Mouse (Mus musculus) midbrain, embryonic 12.5 days (tissue): ENCODE data around the gene Ppm1f. TPM values are rescaled to one million over a fixed set of nuclear protein-coding genes. Genes with fewer than 3 reads are reported as not detected.
"Not testable (repeated sequence)": the region's sequence is repeated elsewhere in the genome, so short reads cannot be mapped to it uniquely, and the experiment has no call there.

ENCODE experiments used
- ATAC-seq: fragments of 200-750 bp; cut with Nextera tagmentation; 2 replicates; pipeline ENCODE4 v1.8.0; 2017; ENCODE audit warnings: low read depth, moderate TSS enrichment, moderate library complexity; ENCODE audit not compliant: low FRiP score
- H3K27ac ChIP-seq: fragments of 300-500 bp; sonication (generic); replicated peaks from 2 replicates; pipeline ENCODE4 v1.5.1; 2016; ENCODE audit warnings: mild to moderate bottlenecking
- H3K27me3 ChIP-seq: fragments of 300-500 bp; sonication (generic); 2 replicates; pipeline ENCODE4 v1.6.1; 2016; ENCODE audit warnings: mild to moderate bottlenecking
- H3K36me3 ChIP-seq: fragments of 300-500 bp; sonication (generic); 2 replicates; pipeline ENCODE4 v1.6.1; 2016
- H3K4me1 ChIP-seq: fragments of 300-500 bp; sonication (generic); 2 replicates; pipeline ENCODE4 v1.6.1; 2016
- H3K4me2 ChIP-seq: fragments of 300-500 bp; sonication (generic); replicated peaks from 2 replicates; pipeline ENCODE4 v1.6.1; 2016; ENCODE audit warnings: mild to moderate bottlenecking, moderate library complexity
- H3K4me3 ChIP-seq: fragments of 300-500 bp; sonication (generic); 2 replicates; pipeline ENCODE4 v1.5.1; 2016; ENCODE audit warnings: mild to moderate bottlenecking
- H3K9ac ChIP-seq: fragments of 300-500 bp; sonication (generic); replicated peaks from 2 replicates; pipeline ENCODE4 v1.6.1; 2016; ENCODE audit warnings: mild to moderate bottlenecking, moderate library complexity
- H3K9me3 ChIP-seq: fragments of 300-500 bp; sonication (generic); 2 replicates; pipeline ENCODE4 v1.6.1; 2016; ENCODE audit warnings: mild to moderate bottlenecking
- WGBS: fragments of 180-500 bp; shearing (Covaris S2); methylation state at CpG from one replicate; pipeline ENCODE4 v1.1.7; 2016; 5-methylcytosine and 5-hydroxymethylcytosine counted together
- polyA plus RNA-seq: library from polyadenylated mRNA; unstranded; fragments of >200 nt; fragmentation: Nextera tagmentation; extraction: Ambion mirVana; gene quantifications from 2 replicates; pipeline ENCODE4 v1.2.1, GENCODE M21; 2016

Ppm1f gene
- 33.3 and 33.9 TPM in 2 replicates for polyA plus RNA-seq

- WGBS: under 1% methylated on average over 29 of the region's 29 CpGs
- H3K27me3 ChIP-seq: no peaks in the 10 kb centered on the region
- peak within 1 kb of the TSS; percentile 76 for H3K4me2 ChIP-seq
- H3K27ac ChIP-seq: peak within 1 kb of the TSS; percentile 50
- H3K4me3 ChIP-seq: peak within 1 kb of the TSS; percentile 63
- H3K9ac ChIP-seq: peak within 1 kb of the TSS; percentile 68
- H3K9me3 ChIP-seq: no peaks in the 10 kb centered on the region
- peaks cover 20% of the 10 kb centered on the region for H3K4me1 ChIP-seq
- H3K36me3 ChIP-seq: peaks cover 30% of the 10 kb centered on the region
- peak; percentile 94 for ATAC-seq
Measured at GRCm38 (mm10) chr16:16896382-16897055, at the start of gene Ppm1f. TSS of gene Ppm1f (plus strand) at chr16:16896469.

DNA sequence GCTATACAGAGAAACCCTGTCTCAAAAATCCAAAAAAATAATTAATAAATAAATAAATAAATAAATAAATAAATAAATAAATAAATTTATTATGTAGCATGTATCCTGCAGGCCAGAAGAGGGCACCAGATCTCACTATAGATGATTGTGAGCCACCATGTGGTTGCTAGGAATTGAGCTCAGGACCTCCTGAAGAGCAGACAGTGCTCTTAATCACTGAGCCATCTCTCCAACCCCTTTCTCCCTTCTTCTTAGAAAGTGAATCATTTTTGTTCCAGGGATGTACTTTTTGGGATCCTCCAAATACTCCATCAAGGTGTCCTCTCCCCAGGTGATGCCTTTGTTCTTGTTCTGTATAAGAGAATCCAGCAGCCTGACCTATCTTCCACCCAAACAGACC, 47.1 kb upstream of the Ppm1f start:
- no peak overlapping the region for H3K4me3 ChIP-seq
- H3K27ac ChIP-seq: no peak overlapping the region
- no peak overlapping the region for H3K9ac ChIP-seq
- no peaks in the 10 kb centered on the region for H3K27me3 ChIP-seq
- H3K4me1 ChIP-seq: no peaks in the 10 kb centered on the region
- 0 out of 2 replicates have a peak, but pooled peaks cover 5% of the 10 kb centered on the region for H3K9me3 ChIP-seq
- H3K4me2 ChIP-seq: no peak overlapping the region
- ATAC-seq: no peak
- no peaks in the 10 kb centered on the region for H3K36me3 ChIP-seq

GRCm38 (mm10) chr16:16852411-16852810, 43.9 kb upstream of the Ppm1f start:
- WGBS: 72% methylated on average over 3 of the region's 3 CpGs
- H3K9me3 ChIP-seq: 0 out of 2 replicates have a peak, but pooled peaks cover 5% of the 10 kb centered on the region
- no peak overlapping the region for H3K9ac ChIP-seq
- H3K27me3 ChIP-seq: no peaks in the 10 kb centered on the region
- no peak for ATAC-seq
- H3K4me1 ChIP-seq: no peaks in the 10 kb centered on the region
- no peak overlapping the region for H3K4me3 ChIP-seq
- H3K4me2 ChIP-seq: no peak overlapping the region
- no peak overlapping the region for H3K27ac ChIP-seq
- no peaks in the 10 kb centered on the region for H3K36me3 ChIP-seq

DNA sequence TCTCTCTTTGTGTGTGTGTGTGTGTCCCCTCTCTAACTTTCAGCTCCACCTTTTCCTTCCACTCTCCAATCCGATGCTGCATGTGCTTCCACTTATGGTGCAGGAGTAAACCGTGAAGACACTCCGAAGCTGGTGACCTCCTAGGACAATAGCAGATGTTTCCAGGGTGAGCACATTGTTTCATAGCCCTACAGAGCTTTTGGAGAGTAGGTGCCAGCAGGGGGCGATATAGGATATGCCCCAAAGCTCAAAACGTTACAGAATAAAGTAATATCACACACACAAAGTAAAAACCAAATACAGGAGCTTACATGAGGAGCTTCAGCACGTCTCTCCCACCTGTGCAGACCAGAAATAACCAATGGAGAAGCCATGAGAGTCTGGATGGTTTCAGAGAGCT, 41.4 kb upstream of the Ppm1f start:
- WGBS: 39% methylated on average over 6 of the region's 6 CpGs
- no peaks in the 10 kb centered on the region for H3K4me1 ChIP-seq
- no peak overlapping the region for H3K4me3 ChIP-seq
- no peaks in the 10 kb centered on the region for H3K36me3 ChIP-seq
- H3K4me2 ChIP-seq: no peak overlapping the region
- no peaks in the 10 kb centered on the region for H3K27me3 ChIP-seq
- 0 out of 2 replicates have a peak, but pooled peaks cover 5% of the 10 kb centered on the region for H3K9me3 ChIP-seq
- H3K9ac ChIP-seq: no peak overlapping the region
- no peak for ATAC-seq
- H3K27ac ChIP-seq: no peak overlapping the region

GRCm38 (mm10) chr16:16855541-16855940, 40.7 kb upstream of the Ppm1f start:
- Histone ChIP-seq H3K27me3 (no peaks in the 10 kb centered on the region), H3K27ac (no peak overlapping the region), H3K9ac (no peak overlapping the region), H3K4me3 (no peak overlapping the region), H3K4me1 (no peaks in the 10 kb centered on the region), H3K36me3 (no peaks in the 10 kb centered on the region), H3K4me2 (no peak overlapping the region), H3K9me3 (0 out of 2 replicates have a peak, but pooled peaks cover 5% of the 10 kb centered on the region)
- 89% methylated on average over 1 of the region's 1 CpGs for WGBS
- ATAC-seq: no peak

- not testable (repeated sequence) for H3K4me2 ChIP-seq, H3K9me3 ChIP-seq, H3K27ac ChIP-seq, H3K9ac ChIP-seq, H3K4me1 ChIP-seq, ATAC-seq, H3K4me3 ChIP-seq, H3K27me3 ChIP-seq, H3K36me3 ChIP-seq
- 80% methylated on average over 9 of the region's 9 CpGs for WGBS
Measured at GRCm38 (mm10) chr16:16856054-16856453, 40.2 kb upstream of the Ppm1f start.

DNA sequence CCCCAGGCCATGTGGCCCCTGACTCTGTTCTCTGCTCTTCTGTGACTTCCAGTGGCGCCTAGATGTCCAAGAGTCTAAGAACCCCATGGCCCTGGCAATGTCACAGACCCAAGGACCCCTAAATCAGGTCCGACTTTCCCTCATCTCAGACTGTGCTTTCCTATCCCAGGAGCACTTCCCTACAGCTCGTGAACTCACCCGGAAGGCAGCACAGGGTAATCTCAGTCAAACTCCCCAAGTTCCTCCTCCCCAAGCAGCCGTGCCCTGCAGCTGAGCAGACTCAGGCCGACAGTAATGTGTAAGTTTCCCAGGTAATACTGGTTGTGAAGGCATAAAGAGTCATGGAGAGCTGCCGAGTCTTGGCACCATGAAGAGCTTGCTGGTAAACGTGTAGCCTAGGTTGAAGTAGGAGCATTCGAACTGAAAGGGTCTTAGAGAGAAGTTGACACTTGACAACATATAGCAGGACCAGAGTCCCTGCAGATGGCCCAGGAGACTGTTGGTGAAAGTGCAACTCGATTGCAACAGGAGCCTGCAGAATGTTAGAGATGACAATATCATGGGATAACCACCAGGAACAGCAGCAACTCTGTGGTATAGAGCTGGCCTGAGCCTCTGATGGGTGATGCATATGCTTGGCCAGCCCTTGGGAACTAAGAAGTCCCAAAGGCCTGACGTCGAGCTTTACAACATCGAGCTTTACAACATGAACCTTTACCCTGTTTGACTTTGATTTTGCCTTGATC, 39.4 kb upstream of the Ppm1f start:
- H3K9me3 ChIP-seq: no peaks in the 10 kb centered on the region
- H3K36me3 ChIP-seq: no peaks in the 10 kb centered on the region
- no peak for ATAC-seq
- WGBS: 81% methylated on average over 13 of the region's 13 CpGs
- H3K4me2 ChIP-seq: no peak overlapping the region
- H3K27ac ChIP-seq: no peak overlapping the region
- H3K4me3 ChIP-seq: no peak overlapping the region
- no peaks in the 10 kb centered on the region for H3K27me3 ChIP-seq
- no peaks in the 10 kb centered on the region for H3K4me1 ChIP-seq
- H3K9ac ChIP-seq: no peak overlapping the region

DNA sequence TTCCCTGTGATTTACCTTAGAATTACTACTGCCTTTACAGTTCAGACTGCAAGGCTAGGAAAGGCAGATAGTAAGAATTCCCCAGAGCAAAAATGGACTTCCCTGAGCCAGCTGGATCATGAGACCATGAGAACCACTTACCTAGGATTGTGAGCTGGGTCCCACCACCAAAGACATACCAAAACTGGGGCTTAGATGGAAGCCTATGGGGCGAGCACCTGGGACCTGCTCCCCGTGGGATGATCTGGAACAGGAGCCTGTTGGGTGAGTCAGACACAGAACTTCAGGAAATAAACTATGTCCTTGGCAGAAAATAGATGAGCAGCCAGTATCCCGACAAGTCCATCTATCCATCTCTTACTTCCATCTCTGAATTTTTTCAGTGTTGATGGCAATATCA, 34.0 kb upstream of the Ppm1f start:
- no peak overlapping the region for H3K9ac ChIP-seq
- no peak overlapping the region for H3K27ac ChIP-seq
- 76% methylated on average over 3 of the region's 3 CpGs for WGBS
- no peaks in the 10 kb centered on the region for H3K4me1 ChIP-seq
- no peak for ATAC-seq
- no peak overlapping the region for H3K4me2 ChIP-seq
- H3K27me3 ChIP-seq: no peaks in the 10 kb centered on the region
- H3K4me3 ChIP-seq: no peak overlapping the region
- no peaks in the 10 kb centered on the region for H3K9me3 ChIP-seq
- H3K36me3 ChIP-seq: no peaks in the 10 kb centered on the region

- no peaks in the 10 kb centered on the region for H3K9me3 ChIP-seq
- H3K27me3 ChIP-seq: no peaks in the 10 kb centered on the region
- no peak within 1 kb of the TSS for H3K4me2 ChIP-seq
- ATAC-seq: no peak
- H3K4me1 ChIP-seq: no peaks in the 10 kb centered on the region
- H3K4me3 ChIP-seq: no peak within 1 kb of the TSS
- H3K36me3 ChIP-seq: no peaks in the 10 kb centered on the region
- no peak within 1 kb of the TSS for H3K9ac ChIP-seq
- no peak within 1 kb of the TSS for H3K27ac ChIP-seq
- 69% methylated on average over 2 of the region's 2 CpGs for WGBS
Measured at GRCm38 (mm10) chr16:16863978-16864377, 32.3 kb upstream of the Ppm1f start, which contains the start of gene Igll1. TSS of gene Igll1 (minus strand) at chr16:16863985.

DNA sequence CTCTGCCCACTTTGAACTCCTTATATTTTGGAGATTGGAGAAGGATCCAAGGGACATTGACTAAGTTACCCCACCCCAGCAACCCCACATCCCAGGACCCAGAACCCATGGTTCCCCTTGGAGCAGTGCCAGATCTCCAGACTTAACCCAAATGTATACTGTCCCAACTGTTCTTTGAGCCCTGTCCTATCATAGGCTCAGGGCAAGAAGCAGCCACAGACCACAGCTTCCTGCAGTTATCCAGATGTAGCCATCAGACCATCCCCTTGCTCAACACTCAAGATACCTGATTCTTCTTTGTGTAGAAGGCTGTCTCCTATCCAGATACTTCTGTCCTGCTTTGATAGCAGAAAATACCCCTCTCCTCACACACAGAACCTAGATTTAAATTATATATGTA, 31.1 kb upstream of the Ppm1f start:
- ATAC-seq: no peak
- Histone ChIP-seq H3K27ac (no peak overlapping the region), H3K4me3 (no peak overlapping the region), H3K4me1 (no peaks in the 10 kb centered on the region), H3K9ac (no peak overlapping the region), H3K36me3 (no peaks in the 10 kb centered on the region), H3K9me3 (no peaks in the 10 kb centered on the region), H3K4me2 (no peak overlapping the region), H3K27me3 (no peaks in the 10 kb centered on the region)

DNA sequence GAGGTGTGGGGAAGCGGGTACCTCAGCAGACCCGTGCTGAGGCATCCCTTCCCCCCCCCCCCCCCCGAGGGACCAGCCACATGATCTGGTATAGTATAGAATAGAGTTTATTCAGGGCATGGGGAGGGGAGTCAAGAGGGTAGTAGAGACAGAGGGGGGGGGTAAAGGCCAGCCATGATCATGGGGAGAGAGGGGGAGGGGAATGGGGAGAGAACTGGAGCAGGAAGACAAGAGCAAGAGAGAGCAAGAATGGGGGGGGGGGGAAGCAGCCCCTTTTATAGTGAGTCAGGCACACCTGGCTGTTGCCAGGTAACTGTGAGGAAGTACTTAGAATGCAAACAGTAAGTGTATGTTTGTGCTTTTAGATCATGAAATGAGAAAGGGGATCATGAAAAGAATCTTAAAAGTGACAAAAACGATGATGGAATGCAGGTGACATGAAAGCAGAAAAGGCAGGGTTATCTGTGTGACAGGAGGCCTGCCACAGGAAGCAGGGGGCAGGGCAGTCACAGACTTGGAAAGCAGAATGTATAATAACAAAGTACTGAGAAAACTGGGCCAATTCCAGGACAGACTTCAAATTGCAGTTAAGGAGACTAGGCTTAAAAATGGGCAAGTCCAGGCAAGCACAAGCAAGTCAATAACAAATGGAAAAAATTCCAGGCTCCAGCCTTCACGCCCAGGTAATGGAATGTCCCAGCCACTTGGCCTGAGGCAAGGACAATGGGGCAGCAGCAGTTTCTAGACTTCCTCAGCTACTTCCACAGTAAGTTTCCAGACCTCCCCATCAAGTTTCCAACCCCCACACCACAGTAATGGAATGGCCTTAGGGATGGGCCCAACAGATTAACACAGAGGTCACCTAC, 30.3 kb upstream of the Ppm1f start:
- no peak overlapping the region for H3K9ac ChIP-seq
- H3K36me3 ChIP-seq: no peaks in the 10 kb centered on the region
- no peak overlapping the region for H3K4me2 ChIP-seq
- no peak for ATAC-seq
- no peak overlapping the region for H3K27ac ChIP-seq
- no peaks in the 10 kb centered on the region for H3K27me3 ChIP-seq
- no peak overlapping the region for H3K4me3 ChIP-seq
- 68% methylated on average over 4 of the region's 5 CpGs for WGBS
- no peaks in the 10 kb centered on the region for H3K4me1 ChIP-seq
- H3K9me3 ChIP-seq: no peaks in the 10 kb centered on the region

- ATAC-seq: peak; percentile 73
- WGBS: 37% methylated on average over 7 of the region's 7 CpGs
- peak overlapping the region; percentile 95 for H3K27ac ChIP-seq
Measured at GRCm38 (mm10) chr16:16870241-16870616, 26.0 kb upstream of the Ppm1f start.

More at GRCm38 (mm10) chr16:16870241-16870616, 26.0 kb upstream of the Ppm1f start:
- Histone ChIP-seq H3K4me1 (peaks cover 15% of the 10 kb centered on the region), H3K36me3 (peaks cover 3% of the 10 kb centered on the region), H3K27me3 (no peaks in the 10 kb centered on the region), H3K9ac (no peak overlapping the region), H3K9me3 (no peaks in the 10 kb centered on the region), H3K4me2 (peak overlapping the region; percentile 68), H3K4me3 (peak overlapping the region; percentile 77)
